Mouse (Mus musculus): ENCODE results near the gene Phactr4. TPM values are rescaled to one million over a fixed set of nuclear protein-coding genes. Genes with fewer than 3 reads are reported as not detected.

Phactr4 gene
- polyA plus RNA-seq, 1 experiment from 2014 or later, result 15.9 TPM

DNA sequence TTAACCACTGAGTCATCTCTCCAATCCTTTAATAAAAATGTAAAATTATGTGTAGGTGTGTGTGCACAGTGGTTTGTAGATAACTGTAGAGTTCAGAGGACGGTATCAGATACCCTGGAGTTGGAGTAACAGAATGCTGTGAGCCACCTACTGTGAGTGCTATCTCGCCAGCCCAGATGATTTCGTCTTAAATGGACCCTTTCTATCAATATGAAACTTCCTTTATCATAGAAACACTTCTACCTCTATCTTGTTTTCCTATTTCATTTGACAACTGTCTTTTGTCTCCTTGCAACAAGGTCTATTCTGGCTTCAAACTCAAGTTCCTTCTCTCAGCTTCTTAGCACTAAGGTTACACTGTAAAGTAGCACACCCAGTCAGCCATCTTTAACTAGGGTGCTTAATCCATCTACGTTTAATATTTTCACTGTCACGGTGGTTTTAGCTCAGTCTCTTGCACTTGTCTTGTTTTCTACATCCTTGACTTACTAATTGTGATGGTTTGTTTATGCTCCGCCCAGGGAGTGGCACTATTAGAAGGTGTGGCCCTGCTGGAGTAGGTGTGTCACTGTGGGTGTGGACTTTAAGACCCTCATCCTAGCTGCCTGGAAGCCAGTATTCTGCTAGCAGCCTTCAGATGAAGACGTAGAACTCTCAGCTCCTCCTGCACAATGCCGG is 31.1 kb downstream of the Phactr4 start:
- H3K4me2 ChIP-seq, result no peak overlapping the region
- no peak overlapping the region for H3K4me3 ChIP-seq
- H3K36me3 ChIP-seq, result peaks cover 16% of the 10 kb centered on the region
- H3K27me3 ChIP-seq (replicated peaks), result no peaks in the 10 kb centered on the region
- H3K4me1 ChIP-seq, result peaks cover 32% of the 10 kb centered on the region
- no peaks in the 10 kb centered on the region for H3K9me3 ChIP-seq
- no peak for ATAC-seq (ENCODE audit: extremely low read depth, insufficient number of reproducible peaks, low FRiP score, low TSS enrichment)
- no peak overlapping the region for H3K9ac ChIP-seq
- no peak overlapping the region for H3K27ac ChIP-seq (replicated peaks)
- WGBS, result 81% methylated on average over 8 of the region's 8 CpGs

DNA sequence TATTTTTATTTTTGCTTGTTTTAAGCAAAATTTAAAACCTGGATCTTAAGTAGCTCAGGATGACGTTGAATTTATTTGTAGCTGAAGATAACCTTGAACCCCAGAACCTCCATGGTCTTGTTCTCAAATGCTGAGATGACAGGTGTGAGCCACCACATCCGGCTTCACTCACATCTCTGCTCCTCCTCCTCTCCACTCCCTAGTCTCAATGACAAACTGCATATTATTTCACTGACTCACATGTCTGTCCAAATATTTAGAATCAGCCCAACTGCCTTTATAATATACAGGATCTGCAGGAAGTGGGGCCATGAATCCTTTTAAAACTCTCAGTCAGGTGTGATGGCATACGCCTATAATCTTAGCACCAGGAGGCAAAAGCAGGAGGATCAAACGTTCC is 33.0 kb downstream of the Phactr4 start:
- no peak overlapping the region for H3K9ac ChIP-seq
- H3K4me1 ChIP-seq, result peaks cover 31% of the 10 kb centered on the region
- 72% methylated on average over 4 of the region's 4 CpGs for WGBS
- H3K27ac ChIP-seq (replicated peaks), result no peak overlapping the region
- H3K4me2 ChIP-seq, result no peak overlapping the region
- H3K4me3 ChIP-seq, result no peak overlapping the region
- H3K9me3 ChIP-seq, result no peaks in the 10 kb centered on the region
- no peak for ATAC-seq (ENCODE audit: extremely low read depth, insufficient number of reproducible peaks, low FRiP score, low TSS enrichment)
- no peaks in the 10 kb centered on the region for H3K27me3 ChIP-seq (replicated peaks)
- H3K36me3 ChIP-seq, result peaks cover 33% of the 10 kb centered on the region

GRCm38 (mm10) chr4:132387617-132388016 is 34.7 kb downstream of the Phactr4 start:
- Histone ChIP-seq H3K36me3 (peaks cover 42% of the 10 kb centered on the region), H3K9me3 (no peaks in the 10 kb centered on the region), H3K4me3 (no peak overlapping the region), H3K4me1 (peaks cover 39% of the 10 kb centered on the region), H3K9ac (no peak overlapping the region), H3K27ac (replicated peaks) (no peak overlapping the region; the same call in 1 of the 2 replicates), H3K4me2 (no peak overlapping the region), H3K27me3 (replicated peaks) (no peaks in the 10 kb centered on the region)
- ATAC-seq (ENCODE audit: extremely low read depth, insufficient number of reproducible peaks, low FRiP score, low TSS enrichment), result no peak
- WGBS, result 78% methylated on average over 5 of the region's 5 CpGs

DNA sequence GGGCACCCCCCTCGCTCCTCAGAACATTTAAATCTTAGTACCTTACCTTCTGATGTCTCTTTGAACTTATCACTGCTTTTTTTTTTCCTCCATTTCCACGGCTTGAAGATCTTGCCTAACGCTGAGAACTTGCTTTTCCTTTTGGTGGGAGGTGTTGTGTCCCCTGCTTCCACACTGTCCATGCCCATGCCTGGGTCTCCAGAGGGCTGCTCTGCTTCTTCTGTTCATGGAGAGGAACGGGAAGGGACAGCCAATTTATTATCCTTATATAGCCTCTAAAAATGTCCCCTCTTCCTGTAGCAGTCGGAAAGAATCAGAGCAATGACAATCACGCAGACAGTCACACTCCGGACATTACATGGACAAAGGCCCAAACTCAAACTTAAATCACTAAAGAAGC is 35.4 kb downstream of the Phactr4 start:
- 77% methylated on average over 7 of the region's 7 CpGs for WGBS
- Histone ChIP-seq H3K36me3 (peaks cover 43% of the 10 kb centered on the region), H3K4me1 (peaks cover 39% of the 10 kb centered on the region), H3K27me3 (replicated peaks) (no peaks in the 10 kb centered on the region), H3K9me3 (no peaks in the 10 kb centered on the region), H3K27ac (replicated peaks) (no peak overlapping the region), H3K4me3 (no peak overlapping the region), H3K4me2 (no peak overlapping the region), H3K9ac (no peak overlapping the region)
- ATAC-seq (ENCODE audit: extremely low read depth, insufficient number of reproducible peaks, low FRiP score, low TSS enrichment), result no peak

- Histone ChIP-seq H3K4me3 (no peak overlapping the region), H3K27me3 (replicated peaks) (no peaks in the 10 kb centered on the region), H3K36me3 (peaks cover 51% of the 10 kb centered on the region), H3K27ac (replicated peaks) (no peak overlapping the region), H3K4me1 (peaks cover 39% of the 10 kb centered on the region), H3K9ac (no peak overlapping the region), H3K9me3 (no peaks in the 10 kb centered on the region), H3K4me2 (no peak overlapping the region)
- no peak for ATAC-seq (ENCODE audit: extremely low read depth, insufficient number of reproducible peaks, low FRiP score, low TSS enrichment)
- 74% methylated on average over 8 of the region's 8 CpGs for WGBS
These were observed 36.4 kb downstream of the Phactr4 start for GRCm38 (mm10) chr4:132385771-132386410.

- Histone ChIP-seq H3K4me2 (no peak overlapping the region), H3K9me3 (no peaks in the 10 kb centered on the region), H3K36me3 (peaks cover 63% of the 10 kb centered on the region), H3K9ac (no peak overlapping the region), H3K27me3 (replicated peaks) (no peaks in the 10 kb centered on the region), H3K4me3 (no peak overlapping the region), H3K27ac (replicated peaks) (no peak overlapping the region), H3K4me1 (peaks cover 30% of the 10 kb centered on the region)
- 40% methylated on average over 3 of the region's 3 CpGs for WGBS
- no peak for ATAC-seq (ENCODE audit: extremely low read depth, insufficient number of reproducible peaks, low FRiP score, low TSS enrichment)
These were observed 38.8 kb downstream of the Phactr4 start for GRCm38 (mm10) chr4:132383455-132383854.

DNA sequence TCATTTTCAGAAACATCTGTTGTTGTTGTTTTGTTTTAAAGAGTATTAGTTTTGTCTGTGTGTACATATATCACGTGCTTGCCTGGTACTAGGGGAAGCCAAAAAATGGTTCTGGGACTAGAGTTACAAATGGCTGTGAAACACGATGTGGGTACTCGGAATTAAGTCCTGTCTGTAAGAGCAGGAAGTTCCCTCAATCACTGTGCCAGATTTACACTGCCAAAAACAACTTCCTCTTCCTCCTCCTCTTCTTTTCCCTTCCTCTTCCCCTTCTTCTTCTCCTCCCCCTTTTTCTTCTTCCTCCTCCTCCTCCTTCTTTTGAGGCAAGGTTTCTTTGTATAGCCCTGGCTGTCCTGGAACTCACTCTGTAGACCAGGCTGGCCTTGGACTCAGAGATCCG is 40.0 kb downstream of the Phactr4 start:
- H3K4me1 ChIP-seq, result peaks cover 18% of the 10 kb centered on the region
- no peak overlapping the region for H3K4me2 ChIP-seq
- peaks cover 74% of the 10 kb centered on the region for H3K36me3 ChIP-seq
- H3K27me3 ChIP-seq (replicated peaks), result no peaks in the 10 kb centered on the region
- no peak for ATAC-seq (ENCODE audit: extremely low read depth, insufficient number of reproducible peaks, low FRiP score, low TSS enrichment)
- 0 out of 2 replicates have a peak overlapping the region, but pooled peaks have one; percentile 7 for H3K27ac ChIP-seq (replicated peaks)
- H3K9me3 ChIP-seq, result no peaks in the 10 kb centered on the region
- 80% methylated on average over 4 of the region's 4 CpGs for WGBS
- no peak overlapping the region for H3K4me3 ChIP-seq
- no peak overlapping the region for H3K9ac ChIP-seq

- WGBS, result 93% methylated on average over 2 of the region's 2 CpGs
- no peak for ATAC-seq (ENCODE audit: extremely low read depth, insufficient number of reproducible peaks, low FRiP score, low TSS enrichment)
These were observed 41.2 kb downstream of the Phactr4 start for GRCm38 (mm10) chr4:132380965-132381616.

DNA sequence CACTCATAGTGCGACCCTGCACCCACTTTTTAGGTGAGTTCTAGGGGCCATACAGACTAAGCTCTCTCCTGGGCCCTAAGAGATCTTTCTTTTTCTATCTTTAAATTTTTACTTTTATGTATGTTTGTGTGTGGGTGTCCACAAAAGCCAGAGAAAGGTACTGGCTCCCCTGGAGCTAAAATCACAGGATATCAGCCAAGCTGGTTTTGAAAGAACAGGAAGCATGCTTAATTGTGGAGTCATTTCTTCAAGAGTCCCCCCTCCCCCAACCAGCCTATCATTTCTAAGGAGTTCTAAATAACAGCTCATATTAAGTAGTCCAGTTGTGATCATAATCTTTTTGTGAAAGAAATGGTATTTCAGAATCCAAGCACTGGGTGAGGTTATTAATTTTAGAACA is 48.5 kb downstream of the Phactr4 start:
- Histone ChIP-seq H3K4me3 (no peak overlapping the region), H3K27ac (replicated peaks) (no peak overlapping the region), H3K27me3 (replicated peaks) (no peaks in the 10 kb centered on the region), H3K9me3 (no peaks in the 10 kb centered on the region), H3K9ac (no peak overlapping the region), H3K36me3 (peaks cover 90% of the 10 kb centered on the region), H3K4me2 (no peak overlapping the region), H3K4me1 (no peaks in the 10 kb centered on the region)
- ATAC-seq (ENCODE audit: extremely low read depth, insufficient number of reproducible peaks, low FRiP score, low TSS enrichment), result no peak
- 97% methylated on average over 1 of the region's 1 CpGs for whole genome bisulfite sequencing

More at GRCm38 (mm10) chr4:132380965-132381616, 41.2 kb downstream of the Phactr4 start:
- Histone ChIP-seq H3K36me3 (peaks cover 73% of the 10 kb centered on the region), H3K9me3 (no peaks in the 10 kb centered on the region), H3K27me3 (replicated peaks) (no peaks in the 10 kb centered on the region), H3K4me3 (no peak overlapping the region), H3K4me2 (no peak overlapping the region), H3K9ac (no peak overlapping the region), H3K4me1 (peaks cover 9% of the 10 kb centered on the region), H3K27ac (replicated peaks) (no peak overlapping the region)

DNA sequence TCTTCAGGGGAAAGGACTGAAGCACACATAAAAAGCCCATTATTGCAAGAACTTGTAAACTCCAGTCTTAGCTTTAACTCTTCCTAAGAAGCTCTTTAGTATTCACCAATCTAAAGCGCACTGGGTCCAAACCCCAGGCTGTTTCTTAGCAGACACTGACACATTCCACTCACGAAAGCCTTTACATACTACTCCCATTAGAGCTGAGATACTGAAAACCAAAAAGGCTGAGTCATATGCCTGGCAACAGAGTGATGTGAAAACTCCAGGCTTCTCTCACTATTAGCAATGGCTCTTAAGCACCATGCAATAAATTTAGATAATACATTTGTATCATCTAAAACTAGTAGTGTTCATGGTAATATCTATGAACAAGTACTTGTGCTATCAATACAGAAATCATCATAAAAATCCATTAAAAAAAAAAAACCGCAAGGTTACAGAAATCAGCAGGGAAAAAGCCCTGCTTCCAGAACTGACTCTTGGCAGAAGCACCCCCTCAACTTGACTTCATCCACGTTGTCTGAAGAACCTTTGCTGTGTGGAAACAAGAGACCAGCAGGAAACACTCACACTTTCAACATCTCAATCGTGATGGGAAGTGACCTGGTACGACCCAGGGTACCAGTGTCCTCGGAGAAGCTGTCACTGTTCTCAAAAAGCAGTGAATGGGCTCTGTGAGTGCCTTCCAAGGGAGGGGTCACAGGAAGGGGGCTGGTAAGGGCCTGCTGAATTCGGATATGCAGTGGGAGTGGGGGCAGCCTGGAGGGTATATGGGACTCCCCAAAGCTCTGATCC is 52.1 kb downstream of the Phactr4 start:
- H3K27me3 ChIP-seq (replicated peaks), result no peaks in the 10 kb centered on the region
- H3K4me2 ChIP-seq, result no peak overlapping the region
- no peak overlapping the region for H3K9ac ChIP-seq
- no peaks in the 10 kb centered on the region for H3K4me1 ChIP-seq
- H3K4me3 ChIP-seq, result no peak overlapping the region
- whole genome bisulfite sequencing, result 77% methylated on average over 8 of the region's 8 CpGs
- H3K9me3 ChIP-seq, result no peaks in the 10 kb centered on the region
- ATAC-seq (ENCODE audit: extremely low read depth, insufficient number of reproducible peaks, low FRiP score, low TSS enrichment), result no peak
- H3K36me3 ChIP-seq, result peaks cover 96% of the 10 kb centered on the region
- H3K27ac ChIP-seq (replicated peaks), result no peak overlapping the region
